Mouse (Mus musculus): ENCODE data around the gene Hinfp.

DNA sequence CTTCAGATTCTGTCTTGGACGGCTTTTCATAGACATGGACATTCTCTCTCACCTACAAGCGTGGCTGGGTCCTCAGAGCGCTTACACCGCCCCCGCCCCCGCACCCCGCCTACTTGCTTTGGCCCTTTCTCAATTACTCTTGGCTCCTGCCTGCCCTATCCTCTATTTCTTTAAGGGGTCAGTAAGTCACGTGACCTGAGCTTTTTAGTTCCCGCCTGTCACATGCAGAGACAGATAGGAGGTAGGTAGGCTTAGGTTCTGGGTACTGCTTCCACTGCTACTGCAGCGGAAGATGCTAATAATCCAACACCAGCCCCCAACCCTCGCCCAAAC, 16.5 kb downstream of the Hinfp start:
- no peak for TF ChIP-seq CTCF (IDR thresholded peaks at IDR 0.05; ENCODE audit: control insufficient read depth, insufficient read depth, low read length)
- no peak for TF ChIP-seq POLR2A (IDR thresholded peaks at IDR 0.05; ENCODE audit: borderline replicate concordance, control insufficient read depth, low read depth, low read length)

Data from bone marrow, adult 2 months (tissue).